Mouse (Mus musculus): ENCODE results near the gene B3gnt3.

Gene B3gnt3

GRCm38 (mm10) chr8:71654600-71654999 lies 47.0 kb downstream of the B3gnt3 start:
- no peak for DNase-seq (ENCODE audit: low spot score in 2 of 2)

GRCm38 (mm10) chr8:71645510-71645909 lies 56.1 kb downstream of the B3gnt3 start:
- DNase-seq (ENCODE audit: low spot score in 2 of 2) = no peak

Data from spleen, postnatal 14 days (tissue).